Mouse (Mus musculus) liver, postnatal 0 days (tissue): Measurements from ENCODE around the gene Pdxdc1. TPM values are rescaled to one million over a fixed set of nuclear protein-coding genes. Genes with fewer than 3 reads are reported as not detected.

Experiments used
- ATAC-seq: fragments of 200-750 bp; cut with Nextera tagmentation; 2 replicates; pipeline ENCODE4 v1.8.0; 2017; ENCODE audit warnings: mild to moderate bottlenecking, moderate library complexity
- DNase-seq: peaks from one replicate; pipeline ENCODE4 v3.0.0-alpha.2; 2016
- H3K27ac ChIP-seq: fragments of 300-500 bp; sonication (generic); 2 replicates; pipeline ENCODE4 v1.5.1; 2014; ENCODE audit warnings: antibody characterized with exemption, moderate library complexity, mild to moderate bottlenecking, low read depth
- H3K27me3 ChIP-seq: fragments of 300-500 bp; sonication (generic); 2 replicates; pipeline ENCODE4 v1.6.1; 2014; ENCODE audit warnings: low read length, control low read depth, mixed read lengths; ENCODE audit not compliant: insufficient read depth
- H3K36me3 ChIP-seq: fragments of 300-500 bp; sonication (generic); replicated peaks from 2 replicates; pipeline ENCODE4 v1.6.1; 2014; ENCODE audit warnings: mild to moderate bottlenecking, control low read depth, low read length, moderate library complexity, mixed read lengths; ENCODE audit not compliant: insufficient read depth
- H3K4me1 ChIP-seq: fragments of 300-500 bp; sonication (generic); 2 replicates; pipeline ENCODE4 v1.6.1; 2014; ENCODE audit warnings: antibody characterized with exemption, mild to moderate bottlenecking, control low read depth; ENCODE audit not compliant: insufficient read depth
- H3K4me2 ChIP-seq: fragments of 300-500 bp; sonication (generic); 2 replicates; pipeline ENCODE4 v1.6.1; 2014; ENCODE audit warnings: low read depth, mild to moderate bottlenecking, low read length, moderate library complexity, mixed read lengths
- H3K4me3 ChIP-seq: fragments of 300-500 bp; sonication (generic); 2 replicates; pipeline ENCODE4 v1.5.1; 2014; ENCODE audit warnings: low read depth, low read length
- H3K9ac ChIP-seq: fragments of 300-500 bp; sonication (generic); replicated peaks from 2 replicates; pipeline ENCODE4 v1.6.1; 2014; ENCODE audit warnings: mild to moderate bottlenecking, moderate library complexity
- H3K9me3 ChIP-seq: fragments of 300-500 bp; sonication (generic); 2 replicates; pipeline ENCODE4 v1.6.1; 2016; ENCODE audit warnings: mild to moderate bottlenecking, control low read depth, low read length, mixed read lengths
- CTCF ChIP-seq: sonication (generic); IDR thresholded peaks from 2 replicates; pipeline ENCODE4 v1.5.1; 2016; ENCODE audit warnings: antibody characterized with exemption, low read depth
- EP300 ChIP-seq: IDR thresholded peaks from 2 replicates; pipeline ENCODE4 v1.6.1; 2016; ENCODE audit warnings: antibody characterized with exemption, low read depth, mild to moderate bottlenecking
- WGBS: fragments of 180-500 bp; shearing (Covaris S2); extraction: QIAGEN DNeasy Blood & Tissue Kit; methylation state at CpG from one replicate; pipeline ENCODE4 v1.1.7; 2014; ENCODE audit not compliant: insufficient replicate concordance; 5-methylcytosine and 5-hydroxymethylcytosine counted together
- polyA plus RNA-seq: library from polyadenylated mRNA; unstranded; fragments of >200 nt; fragmentation: Nextera tagmentation; extraction: Ambion mirVana; gene quantifications from 2 replicates; pipeline ENCODE4 v1.2.1, GENCODE M21; 2015

Pdxdc1 gene
- polyA plus RNA-seq, 1 experiment from 2014 or later, result 27.5 TPM

DNA sequence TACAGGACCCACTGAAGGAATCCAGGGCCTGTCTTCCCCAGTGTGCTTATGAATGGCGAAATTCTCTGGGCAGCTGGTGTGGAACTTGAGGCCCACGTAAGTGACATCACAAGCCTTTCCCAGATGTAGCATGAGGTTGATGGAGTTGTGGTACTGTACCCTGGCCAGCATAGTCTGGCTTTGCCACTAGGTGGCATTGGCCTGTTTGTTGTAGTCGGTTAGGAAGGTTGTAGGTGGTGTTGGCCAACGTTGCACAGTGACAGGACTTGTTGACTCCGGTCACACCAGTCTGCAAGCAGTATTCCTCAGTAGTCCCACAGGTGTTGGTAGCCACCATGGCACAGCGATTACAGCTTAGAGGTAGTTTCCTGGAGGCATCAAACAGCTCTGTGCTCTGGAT is 18.1 kb upstream of the Pdxdc1 start:
- Histone ChIP-seq H3K4me3 (no peak overlapping the region), H3K4me1 (no peaks in the 10 kb centered on the region), H3K27me3 (no peaks in the 10 kb centered on the region), H3K36me3 (no peaks in the 10 kb centered on the region), H3K4me2 (no peak overlapping the region), H3K27ac (no peak overlapping the region), H3K9me3 (no peaks in the 10 kb centered on the region), H3K9ac (no peak overlapping the region)
- 79% methylated on average over 6 of the region's 6 CpGs for WGBS
- TF ChIP-seq EP300, result no peak
- peak; percentile 49 for TF ChIP-seq CTCF
- no peak for DNase-seq
- ATAC-seq, result no peak

GRCm38 (mm10) chr16:13920093-13920492 is 17.2 kb upstream of the Pdxdc1 start:
- Histone ChIP-seq H3K9ac (no peak overlapping the region), H3K4me3 (no peak overlapping the region), H3K27me3 (no peaks in the 10 kb centered on the region), H3K27ac (no peak overlapping the region), H3K36me3 (no peaks in the 10 kb centered on the region), H3K4me2 (no peak overlapping the region), H3K9me3 (no peaks in the 10 kb centered on the region), H3K4me1 (no peaks in the 10 kb centered on the region)
- TF ChIP-seq EP300, result no peak
- TF ChIP-seq CTCF, result no peak
- ATAC-seq (no peak), DNase-seq (no peak)
- WGBS, result 84% methylated on average over 5 of the region's 5 CpGs

DNA sequence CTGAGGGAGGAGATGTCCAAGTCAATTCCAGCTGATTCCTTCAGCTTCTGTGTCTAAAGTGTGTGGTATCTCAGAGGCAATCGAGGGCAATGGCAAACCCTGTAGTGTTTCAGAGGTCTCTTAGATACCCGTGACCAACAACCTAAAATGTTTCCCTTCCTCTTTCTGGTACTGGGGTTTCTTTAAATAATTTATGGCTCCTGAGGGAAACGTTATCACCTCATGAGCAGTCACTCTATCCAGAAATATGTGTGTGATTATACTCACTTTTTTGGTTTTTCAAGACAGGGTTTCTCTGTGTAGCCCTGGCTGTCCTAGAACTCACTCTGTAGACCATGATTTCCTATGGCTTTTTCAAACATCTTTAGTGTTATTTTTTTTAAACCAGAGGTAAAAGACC is 4.4 kb upstream of the Pdxdc1 start:
- DNase-seq (no peak), ATAC-seq (no peak)
- Histone ChIP-seq H3K36me3 (no peaks in the 10 kb centered on the region), H3K27ac (no peak overlapping the region), H3K4me1 (peaks cover 3% of the 10 kb centered on the region; the same call in 1 of the 2 replicates), H3K9me3 (no peaks in the 10 kb centered on the region), H3K27me3 (no peaks in the 10 kb centered on the region), H3K4me2 (no peak overlapping the region), H3K9ac (no peak overlapping the region), H3K4me3 (no peak overlapping the region)
- TF ChIP-seq EP300 (no peak), CTCF (no peak)
- 32% methylated on average over 3 of the region's 3 CpGs for WGBS

- H3K36me3 ChIP-seq, result no peaks in the 10 kb centered on the region
- peak; percentile 67 for ATAC-seq
- H3K9ac ChIP-seq, result peak overlapping the region; percentile 98
- H3K9me3 ChIP-seq, result no peaks in the 10 kb centered on the region
- WGBS, result 3% methylated on average over 8 of the region's 8 CpGs
- H3K4me2 ChIP-seq, result peak overlapping the region; percentile 94
- H3K4me3 ChIP-seq, result peak overlapping the region; percentile 98
- H3K27ac ChIP-seq, result peak overlapping the region; percentile 95
- no peak for DNase-seq
- no peaks in the 10 kb centered on the region for H3K27me3 ChIP-seq
- peaks cover 12% of the 10 kb centered on the region for H3K4me1 ChIP-seq
- TF ChIP-seq CTCF (peak; percentile 78), EP300 (no peak)
These were observed 557 bp upstream of the Pdxdc1 start for GRCm38 (mm10) chr16:13903488-13903887.

DNA sequence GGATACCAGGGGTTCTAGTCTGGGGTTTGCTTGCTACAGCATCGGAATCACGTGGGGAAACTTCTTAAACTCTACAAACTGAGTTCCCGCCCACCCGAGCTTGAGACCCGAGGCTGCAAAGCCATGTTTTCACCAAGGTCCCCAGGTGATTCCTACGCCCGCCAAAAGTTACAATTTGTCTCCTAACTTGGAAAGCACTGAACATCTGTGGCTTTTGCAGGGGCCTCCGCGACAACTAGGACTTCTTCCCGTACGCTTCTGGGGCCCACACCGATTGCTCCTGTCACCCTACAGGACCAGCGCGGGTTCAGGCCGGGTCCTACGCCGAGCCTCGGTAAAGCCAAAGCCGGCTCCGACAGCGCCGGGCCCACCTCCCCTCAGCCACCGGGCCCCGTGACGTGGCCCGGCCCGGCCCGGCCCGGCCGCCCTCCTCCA is 517 bp downstream of the Pdxdc1 start:
- Histone ChIP-seq H3K27me3 (no peaks in the 10 kb centered on the region), H3K9ac (peak overlapping the region; percentile 98), H3K27ac (peak overlapping the region; percentile 95), H3K4me3 (peak overlapping the region; percentile 98), H3K4me1 (peaks cover 12% of the 10 kb centered on the region), H3K36me3 (no peaks in the 10 kb centered on the region), H3K9me3 (no peaks in the 10 kb centered on the region), H3K4me2 (peak overlapping the region; percentile 94)
- ATAC-seq, result peak; percentile 39
- 1% methylated on average over 29 of the region's 30 CpGs for WGBS
- no peak for DNase-seq
- no peak for TF ChIP-seq EP300
- TF ChIP-seq CTCF, result no peak

DNA sequence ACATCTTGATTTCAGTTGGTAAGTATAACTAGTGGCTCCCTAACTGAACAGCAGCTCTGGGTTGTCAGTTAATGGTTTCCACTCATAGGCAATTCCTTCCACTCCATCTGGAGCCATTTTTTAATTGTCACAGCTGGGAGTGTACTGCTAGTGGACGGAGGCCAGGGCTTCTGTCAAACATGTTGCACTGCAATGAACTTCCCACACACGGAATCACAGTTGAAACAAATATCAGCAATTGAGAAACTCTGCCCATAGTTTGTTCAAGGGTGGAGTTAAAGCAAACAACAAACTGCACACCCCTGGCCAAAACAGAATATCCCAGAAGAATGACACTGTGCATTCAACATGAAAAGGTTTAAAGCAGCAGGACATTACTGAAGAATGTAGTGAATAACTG is 4.0 kb downstream of the Pdxdc1 start:
- Histone ChIP-seq H3K27ac (peak overlapping the region; percentile 72; the same call in 1 of the 2 replicates), H3K9ac (no peak overlapping the region), H3K27me3 (no peaks in the 10 kb centered on the region), H3K4me1 (peaks cover 14% of the 10 kb centered on the region), H3K9me3 (no peaks in the 10 kb centered on the region), H3K36me3 (no peaks in the 10 kb centered on the region), H3K4me3 (no peak overlapping the region), H3K4me2 (no peak overlapping the region)
- DNase-seq, result peak; percentile 35
- 41% methylated on average over 2 of the region's 2 CpGs for WGBS
- peak; percentile 35 for ATAC-seq
- no peak for TF ChIP-seq CTCF
- TF ChIP-seq EP300, result 0 out of 2 replicates have a peak, but pooled peaks have one; percentile 19

DNA sequence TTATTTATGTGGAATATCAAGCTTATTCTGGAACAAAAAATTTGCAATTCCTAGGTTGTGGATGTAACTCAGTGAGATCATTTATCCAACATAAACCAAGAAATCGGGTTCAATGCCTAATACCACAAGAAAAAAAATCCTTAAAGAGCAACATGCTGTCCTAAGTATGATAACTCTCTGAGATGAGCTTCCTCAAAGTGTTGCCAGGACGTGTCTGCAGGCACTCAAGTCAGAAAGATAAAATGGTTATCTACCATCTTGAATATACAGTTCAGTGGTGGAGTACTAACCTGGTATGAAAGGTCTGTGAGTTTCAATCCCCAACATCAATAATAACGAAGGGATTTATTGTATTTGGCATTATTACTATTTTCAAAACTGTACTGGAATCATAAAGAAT is 6.6 kb downstream of the Pdxdc1 start:
- WGBS, result 66% methylated on average over 3 of the region's 3 CpGs

More for the DNA sequence above, 6.6 kb downstream of the Pdxdc1 start:
- no peak for TF ChIP-seq CTCF
- no peaks in the 10 kb centered on the region for H3K36me3 ChIP-seq
- H3K4me3 ChIP-seq, result no peak overlapping the region
- H3K9ac ChIP-seq, result no peak overlapping the region
- H3K4me2 ChIP-seq, result no peak overlapping the region
- no peak for DNase-seq
- H3K27ac ChIP-seq, result no peak overlapping the region
- no peaks in the 10 kb centered on the region for H3K27me3 ChIP-seq
- H3K9me3 ChIP-seq, result no peaks in the 10 kb centered on the region
- ATAC-seq, result no peak
- H3K4me1 ChIP-seq, result peaks cover 6% of the 10 kb centered on the region; the same call in 1 of the 2 replicates
